Mouse (Mus musculus) C2C12 (cell line): ENCODE measurements around the gene Pfpl. TPM values are rescaled to one million over a fixed set of nuclear protein-coding genes. Genes with fewer than 3 reads are reported as not detected.
A peak's percentile ranks its signal among the peaks of the same experiment; 100 is the strongest.

Experiments
- H3K27me3 ChIP-seq: one replicate; pipeline ENCODE4 v1.6.1; 2011; ENCODE audit not compliant: control insufficient read depth, insufficient read depth, insufficient read length
- H3K36me3 ChIP-seq: one replicate; pipeline ENCODE4 v1.6.1; 2011; ENCODE audit not compliant: control insufficient read depth, insufficient read depth
- H3K4me3 ChIP-seq: one replicate; pipeline ENCODE4 v1.5.1; 2011; ENCODE audit warnings: mild to moderate bottlenecking, control low read depth; ENCODE audit not compliant: poor library complexity, insufficient read depth, severe bottlenecking
- H3K79me2 ChIP-seq: one replicate; pipeline ENCODE4 v1.6.1; 2011; ENCODE audit not compliant: control insufficient read depth, insufficient read depth
- H3K79me3 ChIP-seq: one replicate; pipeline ENCODE4 v1.6.1; 2011; ENCODE audit warnings: low read depth, control low read depth
- H3ac ChIP-seq: one replicate; pipeline ENCODE3; 2011; ENCODE audit warnings: low read depth; ENCODE audit not compliant: control insufficient read depth, insufficient read length
- CEBPB ChIP-seq: IDR thresholded peaks from one replicate; pipeline ENCODE4 v1.6.1; 2011; ENCODE audit warnings: low read depth, mild to moderate bottlenecking, control low read depth, moderate library complexity
- CTCF ChIP-seq: IDR thresholded peaks from one replicate; pipeline ENCODE4 v1.5.1; 2011; ENCODE audit not compliant: control insufficient read depth, insufficient read depth, insufficient read length
- FOSL1 ChIP-seq: IDR thresholded peaks from one replicate; pipeline ENCODE4 v1.8.0; 2011; ENCODE audit warnings: mild to moderate bottlenecking, low read length; ENCODE audit not compliant: poor library complexity, insufficient read depth, severe bottlenecking
- MAX ChIP-seq: IDR thresholded peaks from one replicate; pipeline ENCODE4 v1.6.1; 2011; ENCODE audit warnings: mild to moderate bottlenecking, control low read depth
- MYOD1 ChIP-seq: IDR thresholded peaks from one replicate; pipeline ENCODE4 v1.6.1; 2011; ENCODE audit warnings: low read depth; ENCODE audit not compliant: control insufficient read depth, insufficient read length
- MYOG ChIP-seq: IDR thresholded peaks from one replicate; pipeline ENCODE4 v1.6.1; 2011; ENCODE audit not compliant: control insufficient read depth, insufficient read length; ENCODE audit errors: extremely low read depth
- USF1 ChIP-seq: IDR thresholded peaks from one replicate; pipeline ENCODE4 v1.6.1; 2011; ENCODE audit warnings: low read depth, mild to moderate bottlenecking, control low read depth, moderate library complexity
- polyA plus RNA-seq: library from polyadenylated mRNA; unstranded; fragments of >200 nt; fragmentation: generic; extraction: Trizol; gene quantifications from one replicate; pipeline ENCODE4 v1.2.1, GENCODE M21; 2012; ENCODE audit warnings: missing spikeins

The Pfpl gene
- polyA plus RNA-seq, 1 experiment, result not detected

DNA sequence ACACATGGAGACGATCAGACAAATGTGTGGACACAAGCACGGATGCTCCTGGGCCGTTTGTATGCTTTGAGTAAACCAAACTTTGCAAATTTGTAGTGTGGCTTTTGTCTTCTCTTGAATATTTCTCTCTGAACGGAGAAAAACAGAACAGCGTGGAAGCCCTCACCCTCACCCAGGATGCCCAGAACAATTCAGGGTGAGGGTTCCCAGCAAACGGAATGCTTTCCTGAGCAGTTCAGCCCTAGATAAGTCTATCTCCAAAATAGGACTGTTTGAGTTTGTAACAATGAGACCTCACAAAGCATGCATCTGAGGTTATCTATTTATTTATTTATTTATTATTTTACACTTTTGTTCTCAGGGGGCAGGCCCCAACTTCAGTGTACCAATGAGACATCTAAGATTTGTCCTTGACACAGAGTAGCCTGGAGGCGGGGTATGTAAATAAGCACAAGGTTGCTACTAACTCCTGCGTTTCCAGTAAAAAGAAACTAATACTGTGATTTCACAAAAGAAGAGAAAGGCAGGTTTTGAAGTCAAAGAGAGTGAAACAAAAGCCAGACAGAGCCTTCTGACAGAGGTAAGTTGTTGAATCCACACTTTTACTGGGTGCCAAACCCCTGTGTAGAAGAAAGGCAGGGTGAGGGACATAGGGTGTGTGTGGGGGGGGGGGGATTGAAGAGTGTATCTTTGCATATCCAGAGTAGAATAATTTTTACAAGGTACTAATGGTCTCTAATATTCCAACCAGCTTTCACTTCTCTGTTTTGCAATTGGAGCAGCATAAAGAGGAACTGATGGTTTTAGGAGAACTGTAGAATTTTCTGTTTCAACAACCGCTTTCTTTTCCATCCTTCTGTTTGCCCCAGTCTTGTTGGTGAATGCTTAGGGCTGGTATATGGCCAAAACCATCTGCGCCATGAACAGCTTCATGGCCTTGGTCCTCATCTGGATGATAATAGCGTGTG, 32.9 kb downstream of the Pfpl start, which contains the start of gene Mpeg1:
Gene Mpeg1, plus strand, starts transcription at position 498 of the 968 bp plus-strand sequence.
- H3K79me2 ChIP-seq, result no peaks in the 10 kb centered on the region

DNA sequence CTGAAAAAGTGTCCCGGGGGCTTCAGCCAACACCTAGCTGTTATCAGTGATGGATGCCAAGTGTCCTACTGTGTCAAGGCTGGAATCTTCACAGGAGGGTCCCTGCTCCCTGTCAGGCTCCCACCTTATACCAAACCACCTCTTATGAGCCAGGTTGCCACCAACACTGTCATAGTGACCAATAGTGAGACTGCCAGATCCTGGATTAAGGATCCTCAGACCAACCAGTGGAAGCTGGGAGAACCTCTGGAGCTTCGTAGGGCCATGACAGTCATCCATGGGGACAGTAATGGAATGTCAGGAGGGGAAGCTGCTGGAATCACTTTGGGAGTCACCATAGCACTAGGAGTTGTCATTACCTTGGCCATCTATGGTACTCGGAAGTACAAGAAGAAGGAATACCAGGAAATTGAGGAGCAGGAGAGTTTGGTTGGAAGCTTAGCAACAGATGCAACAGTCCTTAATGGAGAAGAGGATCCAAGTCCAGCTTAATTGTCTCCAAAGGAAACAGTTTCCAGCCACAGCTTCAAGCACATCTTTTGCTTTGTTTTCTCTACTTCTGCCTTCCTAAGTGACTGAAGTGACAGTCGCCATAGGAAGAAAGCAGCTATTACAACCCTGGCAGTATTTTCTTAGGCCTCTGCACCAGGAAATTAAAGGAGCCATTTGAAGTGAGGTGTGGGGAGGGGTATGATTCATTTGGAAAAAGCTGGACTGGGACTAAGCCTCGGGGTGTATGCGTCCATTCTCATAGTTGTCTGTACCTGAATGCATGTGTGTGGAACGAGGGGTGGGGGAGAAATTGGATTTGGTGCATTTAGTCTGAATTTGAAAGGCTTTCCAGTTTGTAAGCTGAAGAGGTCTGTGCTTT, 35.4 kb downstream of the Pfpl start:
- Histone ChIP-seq H3K79me2 (no peaks in the 10 kb centered on the region), H3K27me3 (no peaks in the 10 kb centered on the region), H3K79me3 (no peaks in the 10 kb centered on the region), H3K4me3 (no peak overlapping the region), H3K36me3 (no peaks in the 10 kb centered on the region), H3ac (no peak overlapping the region)
- TF ChIP-seq USF1 (no peak), FOSL1 (no peak), CTCF (no peak), CEBPB (no peak), MYOG (no peak), MYOD1 (no peak), MAX (no peak)

More for the DNA sequence above, 32.9 kb downstream of the Pfpl start, which contains the start of gene Mpeg1:
- Histone ChIP-seq H3K27me3 (no peaks in the 10 kb centered on the region), H3ac (no peak within 1 kb of the TSS), H3K36me3 (no peaks in the 10 kb centered on the region), H3K4me3 (no peak within 1 kb of the TSS), H3K79me3 (no peaks in the 10 kb centered on the region)
- no peak for TF ChIP-seq MYOD1
- TF ChIP-seq MYOG, result no peak
- no peak for TF ChIP-seq USF1
- TF ChIP-seq FOSL1, result no peak
- TF ChIP-seq MAX, result no peak
- no peak for TF ChIP-seq CEBPB
- no peak for TF ChIP-seq CTCF

- Histone ChIP-seq H3K79me2 (no peaks in the 10 kb centered on the region), H3K4me3 (no peak overlapping the region), H3K79me3 (no peaks in the 10 kb centered on the region), H3K36me3 (no peaks in the 10 kb centered on the region), H3ac (no peak overlapping the region), H3K27me3 (no peaks in the 10 kb centered on the region)
- TF ChIP-seq MYOG (no peak), MAX (no peak), FOSL1 (no peak), CEBPB (peak; percentile 20), USF1 (no peak)
These were observed 36.0 kb downstream of the Pfpl start for GRCm38 (mm10) chr19:12463722-12464035.

- no peaks in the 10 kb centered on the region for H3K79me2 ChIP-seq
- no peaks in the 10 kb centered on the region for H3K79me3 ChIP-seq
- no peak for TF ChIP-seq CEBPB
- no peak for TF ChIP-seq FOSL1
- no peak for TF ChIP-seq USF1
- no peak for TF ChIP-seq CTCF
- TF ChIP-seq MYOG, result no peak
- TF ChIP-seq MYOD1, result no peak
- no peak for TF ChIP-seq MAX
- no peaks in the 10 kb centered on the region for H3K36me3 ChIP-seq
- H3K27me3 ChIP-seq, result no peaks in the 10 kb centered on the region
- H3ac ChIP-seq, result peak overlapping the region; percentile 6
- no peak overlapping the region for H3K4me3 ChIP-seq
These were observed 36.4 kb downstream of the Pfpl start for GRCm38 (mm10) chr19:12464127-12464526.

DNA sequence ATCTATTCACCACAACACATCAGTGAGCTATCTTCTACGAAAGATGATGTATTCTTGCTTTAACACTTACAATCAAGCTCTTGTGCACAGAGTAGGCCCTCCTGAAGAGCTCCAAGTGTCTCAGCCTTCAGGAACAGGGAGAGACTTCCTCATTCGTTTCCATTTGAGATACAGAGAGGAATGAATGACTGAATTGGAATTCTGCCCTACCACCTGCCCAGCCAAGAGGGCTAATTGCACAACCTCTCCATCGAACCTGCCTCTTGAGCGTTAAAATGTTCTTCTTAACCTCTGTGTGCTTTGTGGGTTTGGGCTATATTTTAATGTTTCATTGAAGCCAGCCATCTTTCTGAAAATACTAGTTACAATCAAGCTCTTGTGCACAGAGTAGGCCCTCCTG, 37.0 kb downstream of the Pfpl start:
- no peaks in the 10 kb centered on the region for H3K79me2 ChIP-seq
- H3ac ChIP-seq, result no peak overlapping the region
- H3K4me3 ChIP-seq, result no peak overlapping the region
- H3K79me3 ChIP-seq, result no peaks in the 10 kb centered on the region
- no peaks in the 10 kb centered on the region for H3K27me3 ChIP-seq
- no peaks in the 10 kb centered on the region for H3K36me3 ChIP-seq
- TF ChIP-seq FOSL1 (no peak), USF1 (no peak), MYOG (no peak), CTCF (no peak), MAX (no peak), CEBPB (no peak), MYOD1 (no peak)
